Mouse (Mus musculus): ENCODE results near the gene Trp53tg5.
A peak's percentile ranks its signal among the peaks of the same experiment; 100 is the strongest.

Gene Trp53tg5

DNA sequence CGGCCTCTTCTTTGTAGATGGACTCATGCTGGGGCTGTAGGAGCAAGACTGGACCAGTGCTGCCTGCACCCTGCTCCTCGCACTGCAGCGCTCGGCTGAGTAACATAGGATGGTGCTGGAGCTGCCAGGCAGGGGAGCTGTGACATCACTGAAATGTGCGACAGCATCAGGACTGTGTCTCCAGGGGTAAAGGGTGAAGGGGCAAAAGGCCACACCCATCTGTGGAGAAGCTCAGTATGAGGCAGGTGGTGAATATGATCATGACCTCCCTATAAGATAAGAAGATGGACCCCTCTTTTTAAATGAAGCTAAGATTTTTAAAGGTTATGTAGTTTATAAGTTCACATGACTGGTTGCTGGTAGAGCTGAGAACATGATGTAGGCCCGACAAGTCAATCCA, at the start of gene Trp53tg5:
Gene Trp53tg5, minus strand, starts transcription at position 101 of the 400 bp plus-strand sequence.
- DNase-seq (ENCODE audit: extremely low read depth, insufficient read length, low spot score): no peak

DNA sequence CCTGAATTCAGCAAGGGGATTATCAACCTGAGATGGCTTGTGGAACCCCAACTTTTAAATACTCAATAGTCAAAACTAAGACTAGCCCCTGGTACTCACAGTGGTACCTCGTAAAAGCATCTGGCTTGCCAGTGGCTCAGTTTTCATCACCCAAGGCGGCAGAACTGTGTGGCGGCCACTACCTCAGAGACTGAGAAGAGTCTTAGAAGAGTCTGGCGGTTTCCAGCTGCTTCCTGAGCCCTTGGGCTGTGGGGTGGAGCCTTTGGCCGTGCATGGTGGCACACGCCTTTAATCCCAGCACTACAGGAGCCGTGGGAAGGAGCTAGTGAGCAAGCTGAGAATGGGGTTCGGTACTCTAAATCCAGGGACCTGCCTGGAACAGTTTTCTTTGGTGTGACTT, 48.8 kb upstream of the Trp53tg5 start:
- peak; percentile 63 for DNase-seq (ENCODE audit: extremely low read depth, insufficient read length, low spot score)

DNA sequence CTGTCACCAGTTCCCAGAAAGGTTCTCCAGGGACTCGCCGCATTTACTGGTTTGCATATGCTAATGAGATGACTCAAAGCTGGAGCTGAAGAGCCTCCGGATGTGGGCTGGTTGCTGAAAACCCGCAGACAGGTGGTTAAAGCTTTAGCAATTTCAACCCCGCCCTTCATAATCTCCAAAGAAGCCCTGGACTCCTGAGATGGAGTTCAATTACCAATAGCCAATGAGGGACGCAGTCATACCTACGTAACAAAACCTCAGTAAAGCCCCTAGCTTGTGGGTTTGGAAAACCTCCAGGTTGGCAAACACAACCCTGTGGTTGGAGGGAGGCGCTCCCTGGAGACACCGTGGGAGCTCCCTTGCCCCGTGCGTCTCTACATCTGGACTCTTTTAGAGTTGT, 48.3 kb upstream of the Trp53tg5 start:
- DNase-seq (ENCODE audit: extremely low read depth, insufficient read length, low spot score): peak; percentile 87

DNA sequence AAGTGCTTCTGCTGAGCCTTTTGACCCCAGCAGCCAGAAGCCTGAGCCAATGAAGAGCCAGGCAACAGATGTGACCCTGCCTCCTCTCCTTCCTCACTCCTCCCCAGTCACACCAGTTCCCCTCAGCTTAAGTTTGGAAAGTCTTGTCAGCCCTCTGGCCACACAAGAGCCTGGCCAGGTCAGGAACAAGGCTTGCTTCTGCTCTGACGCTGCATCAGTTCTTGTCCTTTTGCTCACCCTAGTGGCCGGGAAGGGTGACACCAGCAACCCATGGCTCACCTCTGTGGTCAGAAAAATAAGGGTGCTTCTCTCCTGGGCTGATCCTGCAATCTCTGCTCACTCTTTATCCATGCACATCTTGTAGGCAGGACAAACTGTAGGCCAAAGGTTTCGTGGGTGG, 47.3 kb upstream of the Trp53tg5 start:
- DNase-seq (ENCODE audit: extremely low read depth, insufficient read length, low spot score): peak; percentile 67

DNA sequence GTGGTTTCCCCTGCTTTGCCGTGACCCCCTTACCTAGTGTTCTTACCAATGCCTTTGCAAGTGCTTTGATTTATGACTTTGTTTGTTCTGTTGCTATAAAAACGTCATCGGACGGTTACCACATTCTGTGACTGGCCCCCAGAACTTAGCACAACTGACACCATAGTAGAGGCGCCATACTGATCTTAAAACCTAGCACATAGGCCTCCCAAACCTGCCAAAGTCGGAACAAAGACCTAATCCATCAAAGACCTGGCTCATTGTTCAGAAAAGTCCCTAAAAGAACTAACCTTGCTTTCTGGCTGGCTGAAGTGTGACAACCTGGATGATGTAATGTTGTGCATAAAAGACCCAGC, 45.6 kb upstream of the Trp53tg5 start:
- no peak for DNase-seq (ENCODE audit: extremely low read depth, insufficient read length, low spot score)

DNA sequence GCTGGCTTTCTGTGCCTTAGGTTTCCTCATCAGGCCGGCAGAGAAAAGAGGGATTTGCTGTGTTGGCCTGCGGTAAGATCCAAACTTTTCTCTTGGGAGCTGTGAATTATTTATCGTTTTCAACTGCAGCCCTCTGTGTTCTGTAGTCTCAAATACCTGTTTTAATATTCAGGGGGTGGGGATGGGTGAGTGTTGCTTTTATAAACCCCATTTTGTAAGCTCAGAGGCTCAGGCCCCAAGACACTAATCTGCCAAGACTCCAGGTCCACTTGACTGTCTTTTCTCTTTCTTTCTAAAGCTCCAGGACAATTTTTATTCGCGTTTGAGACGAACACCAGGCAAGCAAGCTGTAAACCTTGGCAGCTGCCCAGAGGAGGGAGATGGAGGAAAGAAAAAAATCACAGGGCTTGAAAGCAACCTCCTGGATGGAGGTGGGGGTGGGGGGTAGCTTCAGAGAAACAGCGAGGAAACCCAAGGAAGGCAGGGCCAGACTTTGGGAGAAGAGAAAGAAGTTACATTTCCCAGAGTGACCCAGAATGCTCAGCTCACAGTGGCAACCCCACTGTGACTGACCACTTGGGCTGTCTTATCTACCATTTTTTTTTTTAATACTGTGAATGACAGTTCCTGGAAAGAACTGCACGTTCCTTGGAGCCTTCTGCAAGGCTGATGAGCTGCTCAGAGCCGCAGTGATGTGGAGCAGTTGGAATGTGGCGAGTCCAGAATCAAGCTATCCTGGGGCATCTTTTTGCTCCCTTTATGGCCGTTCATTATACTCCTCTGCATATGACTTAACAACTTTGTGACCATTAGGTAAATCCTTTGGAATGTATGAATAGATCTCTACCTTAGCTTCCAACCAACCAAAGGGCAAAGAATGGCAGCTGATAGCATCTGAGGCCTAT, 45.0 kb upstream of the Trp53tg5 start:
- DNase-seq (ENCODE audit: extremely low read depth, insufficient read length, low spot score): no peak

DNA sequence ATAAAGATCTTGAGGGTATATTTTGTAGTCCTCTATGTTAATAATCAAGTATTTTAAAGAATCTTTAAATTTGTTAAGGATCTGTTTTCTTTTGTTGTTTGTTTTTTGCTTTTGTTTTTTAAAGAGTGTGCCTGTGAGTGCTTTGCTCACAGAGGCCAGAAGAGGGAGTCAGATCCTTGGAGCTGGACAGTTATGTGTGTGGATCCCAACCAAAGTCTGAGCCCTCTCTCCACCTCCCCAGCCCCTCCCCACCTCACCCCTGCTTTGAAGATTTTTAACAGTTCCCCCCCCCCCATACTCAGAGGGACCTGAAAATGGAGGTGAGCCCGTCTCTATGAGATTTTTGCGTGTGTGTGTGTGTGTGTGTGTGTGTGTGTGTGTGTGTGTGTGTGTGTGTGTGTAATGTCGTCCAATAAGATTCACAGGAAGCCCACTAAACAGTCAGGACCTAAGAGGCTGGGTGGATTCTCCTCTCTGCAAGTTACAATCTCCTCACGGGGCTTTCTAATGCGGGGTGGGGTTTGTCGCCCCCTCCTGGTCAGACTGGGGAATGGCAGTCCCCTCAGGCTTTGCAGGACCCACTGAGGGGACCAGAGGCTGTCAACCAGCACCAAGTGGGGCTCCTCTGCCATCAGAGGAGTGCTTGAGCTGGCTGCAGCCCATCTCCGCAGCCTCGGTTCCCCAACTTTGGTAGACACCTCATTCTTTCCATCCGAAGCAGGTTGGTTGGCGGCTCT, 44.1 kb upstream of the Trp53tg5 start:
- peak; percentile 61 for DNase-seq (ENCODE audit: extremely low read depth, insufficient read length, low spot score)

DNA sequence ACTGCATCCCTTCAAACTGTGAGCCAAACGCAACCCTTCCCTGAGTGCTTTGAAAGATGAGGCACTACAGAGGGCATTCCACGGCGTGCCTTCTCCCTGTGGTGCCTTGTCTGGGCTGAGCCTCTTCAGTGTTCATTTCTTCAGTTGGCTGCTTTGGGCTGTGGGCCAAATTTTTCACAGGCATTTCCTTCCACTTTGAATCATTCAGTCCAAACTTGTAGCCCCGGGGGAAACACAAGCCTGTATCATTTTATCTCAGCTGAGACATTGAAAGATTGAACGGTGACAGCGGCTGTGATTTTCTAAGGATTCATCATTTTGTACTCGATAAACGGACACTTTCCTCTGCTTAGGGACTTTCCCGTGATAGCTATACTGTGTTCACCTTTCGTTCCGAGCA, 43.1 kb upstream of the Trp53tg5 start:
- DNase-seq (ENCODE audit: extremely low read depth, insufficient read length, low spot score): no peak

DNA sequence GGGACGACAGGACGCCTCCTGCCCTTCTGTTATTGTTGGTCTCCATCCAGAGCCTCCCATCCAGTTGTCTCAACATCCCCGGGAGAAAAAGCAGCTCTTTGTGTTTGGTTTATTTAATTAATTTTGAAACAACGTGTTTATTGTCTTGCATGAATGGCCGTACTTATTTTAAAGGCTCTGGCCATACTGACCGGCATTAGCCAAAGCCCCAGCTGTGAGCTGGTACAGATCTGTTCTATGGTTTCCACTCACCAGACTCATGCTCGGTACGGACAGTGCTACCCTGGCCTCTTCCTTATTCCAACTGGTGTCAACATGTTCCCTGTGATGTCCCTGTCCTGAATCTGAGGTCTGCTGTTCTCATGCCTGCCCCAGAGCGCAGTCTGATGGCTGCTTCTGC, 42.4 kb upstream of the Trp53tg5 start:
- no peak for DNase-seq (ENCODE audit: extremely low read depth, insufficient read length, low spot score)

DNA sequence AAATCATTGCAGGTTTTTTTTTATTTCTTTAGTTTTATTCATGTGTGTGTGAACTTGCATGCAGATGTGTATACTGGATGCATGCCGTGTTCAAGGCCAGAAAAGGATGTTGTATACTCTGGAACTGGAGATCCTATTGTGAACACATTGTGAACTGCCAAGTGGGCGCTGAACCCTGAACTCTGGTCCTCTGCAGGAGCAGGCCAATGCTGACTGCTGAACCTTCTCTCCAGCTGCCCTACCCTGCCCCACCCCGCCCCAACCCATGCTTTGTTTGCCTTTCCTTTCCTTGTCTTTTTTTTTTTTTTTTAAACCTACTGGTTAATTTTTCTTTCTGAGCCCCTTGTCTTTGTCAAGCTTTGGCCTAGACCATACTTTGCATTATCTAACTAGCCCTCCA, 41.4 kb upstream of the Trp53tg5 start:
- DNase-seq (ENCODE audit: extremely low read depth, insufficient read length, low spot score): no peak

DNA sequence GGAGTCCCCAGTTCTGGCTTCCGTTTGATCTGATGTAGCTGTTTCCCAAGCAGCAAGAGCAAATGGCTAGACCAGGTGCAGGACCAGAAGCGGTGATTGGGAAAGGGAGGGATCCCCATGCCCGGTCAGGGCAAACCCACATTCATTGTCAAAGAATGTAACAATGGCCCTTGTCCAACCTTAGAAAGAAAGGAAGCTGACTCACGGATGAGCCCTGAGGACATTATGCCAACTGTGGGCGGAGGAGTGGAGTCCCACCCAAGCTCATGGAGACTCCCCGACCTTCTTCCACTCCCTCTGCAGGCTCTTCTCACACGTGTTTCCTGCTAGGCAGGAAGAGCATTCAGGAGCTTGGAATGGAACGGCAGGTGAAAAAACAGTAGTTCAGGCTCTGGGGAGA, 39.9 kb upstream of the Trp53tg5 start:
- DNase-seq (ENCODE audit: extremely low read depth, insufficient read length, low spot score): peak; percentile 76

DNA sequence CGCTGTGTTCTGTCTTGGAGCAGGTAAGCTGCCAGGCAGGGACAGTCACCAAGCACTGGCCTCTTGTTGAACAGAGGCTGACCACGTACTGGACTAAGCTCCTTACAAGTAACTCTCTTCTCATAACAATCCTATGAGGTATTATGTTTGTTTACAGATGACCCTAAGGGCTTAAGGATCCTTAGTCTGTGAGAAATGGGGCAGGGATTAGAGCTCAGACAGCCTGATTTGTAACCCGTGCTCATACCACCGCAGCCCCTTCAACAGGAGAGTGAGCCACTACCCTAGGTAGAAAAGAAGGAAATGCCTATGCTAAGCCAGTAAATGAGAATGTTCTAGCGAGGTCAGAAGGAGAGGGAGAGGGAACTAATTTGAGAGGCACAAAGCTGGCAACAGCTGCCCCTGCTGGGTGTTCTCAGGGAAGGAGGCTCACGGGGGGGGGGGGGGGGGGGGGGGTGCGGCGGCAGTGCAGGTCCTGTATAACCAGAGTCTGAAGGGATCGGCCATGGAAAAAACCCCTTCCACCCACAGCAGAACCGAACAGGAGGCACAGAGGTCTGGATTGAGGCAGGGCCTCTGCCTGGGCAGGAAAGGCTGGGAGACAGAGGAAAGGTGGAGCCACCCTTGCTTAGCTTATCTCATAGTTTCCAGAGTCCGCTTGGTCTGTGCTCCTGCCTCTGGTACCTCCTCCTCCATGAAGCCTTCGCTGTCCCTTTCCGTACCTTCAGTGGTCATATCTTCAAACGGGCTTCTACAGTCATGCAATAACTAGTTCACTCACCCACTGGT, 38.8 kb upstream of the Trp53tg5 start:
- DNase-seq (ENCODE audit: extremely low read depth, insufficient read length, low spot score): no peak

DNA sequence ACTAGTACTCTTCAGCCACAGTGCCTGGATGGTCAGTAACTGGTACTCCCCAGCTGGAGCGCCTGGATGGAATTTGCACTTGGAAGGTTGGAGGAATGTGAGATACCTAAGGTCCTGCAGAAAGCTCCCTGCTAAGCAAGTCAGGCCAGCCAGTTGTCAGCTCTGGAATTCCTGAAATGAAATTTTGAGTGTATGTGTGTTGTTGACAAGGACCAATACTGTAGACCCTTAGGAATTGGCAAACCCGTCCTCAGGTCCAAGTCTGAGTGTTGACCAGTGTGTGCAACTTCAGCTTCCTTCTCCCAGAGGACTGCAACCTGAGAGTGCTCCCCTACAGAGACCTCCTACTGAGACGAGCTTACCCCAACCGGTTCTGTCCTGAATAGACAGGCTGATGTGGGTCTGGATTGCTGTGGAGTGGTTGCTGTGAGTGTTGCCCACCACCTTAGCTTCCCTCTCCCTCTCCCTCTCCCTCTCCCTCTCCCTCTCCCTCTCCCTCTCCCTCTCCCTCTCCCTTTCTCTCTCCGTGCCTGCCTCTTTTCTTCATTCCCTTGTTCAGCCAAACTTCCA, 37.2 kb upstream of the Trp53tg5 start:
- DNase-seq (ENCODE audit: extremely low read depth, insufficient read length, low spot score): no peak

DNA sequence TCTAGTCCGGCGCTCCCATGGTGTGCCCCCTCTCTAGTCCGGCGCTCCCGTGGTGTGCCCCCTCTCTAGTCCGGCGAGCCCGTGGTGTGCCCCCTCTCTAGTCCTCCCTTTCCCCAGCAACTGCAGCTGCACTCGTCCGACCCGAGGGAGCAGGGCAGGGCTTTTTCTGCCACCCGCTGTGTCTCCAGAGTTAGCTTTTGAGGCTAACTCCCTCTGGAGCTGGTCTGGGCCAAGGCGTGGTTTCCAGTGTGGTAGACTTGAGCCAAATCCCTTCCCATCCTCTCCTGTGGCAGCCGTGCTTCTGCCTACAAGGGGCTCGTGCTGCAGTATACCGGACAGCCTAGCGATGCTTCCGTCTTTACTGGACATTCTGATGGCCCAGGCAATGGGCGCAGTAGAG, 34.3 kb upstream of the Trp53tg5 start:
- DNase-seq (ENCODE audit: extremely low read depth, insufficient read length, low spot score): no peak

DNA sequence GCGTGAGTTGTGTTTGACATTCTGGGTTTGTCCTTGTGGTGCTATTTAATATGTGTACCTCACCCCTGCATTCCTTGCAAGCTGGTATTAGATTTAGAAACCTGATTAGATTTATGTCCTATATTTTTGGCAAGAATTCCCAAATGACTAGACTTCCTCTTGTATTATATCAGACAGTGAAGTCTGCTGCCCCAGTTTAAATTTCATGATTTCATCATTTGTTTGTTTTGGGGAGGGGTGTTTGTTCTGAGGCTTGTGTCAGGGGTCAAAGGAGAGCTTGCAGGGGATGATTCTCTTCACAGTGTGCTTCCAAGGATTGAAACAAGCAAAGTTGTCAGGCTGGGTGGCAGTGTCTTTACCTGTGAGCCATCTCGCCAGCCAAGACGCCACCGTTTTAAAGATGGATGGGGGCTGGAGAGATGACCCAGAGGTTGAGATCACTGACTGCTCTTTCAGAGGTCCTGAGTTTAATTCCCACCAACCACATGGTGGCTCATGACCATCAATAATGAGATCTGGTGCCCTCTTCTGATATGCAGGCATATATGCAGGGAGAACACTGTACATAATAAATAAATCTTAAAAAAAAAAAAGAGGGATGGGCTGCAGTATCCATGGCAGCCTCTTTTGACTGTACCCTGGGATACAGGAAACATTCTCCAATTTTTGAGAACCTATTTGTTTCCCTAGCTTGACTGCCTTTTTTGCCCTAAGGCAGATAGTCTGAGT, 32.3 kb upstream of the Trp53tg5 start:
- no peak for DNase-seq (ENCODE audit: extremely low read depth, insufficient read length, low spot score)

DNA sequence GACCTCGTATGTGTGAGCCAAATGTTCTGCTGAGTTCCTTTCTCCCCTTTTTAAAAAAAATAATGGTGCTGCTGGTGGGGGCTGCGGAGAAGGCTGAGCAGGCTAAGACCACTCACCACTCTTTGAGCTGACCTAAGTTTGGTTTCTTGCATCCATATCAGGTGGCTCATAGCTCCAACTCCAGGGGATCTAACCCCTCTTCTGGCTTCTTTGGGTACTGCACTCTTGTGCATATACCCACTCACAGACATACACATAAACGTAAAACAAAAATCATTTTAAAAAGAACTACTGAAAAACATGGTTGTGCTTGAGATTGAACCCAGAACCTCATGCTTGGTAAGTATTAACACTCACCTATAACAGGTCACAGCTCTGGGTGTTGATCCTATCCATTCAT, 31.4 kb upstream of the Trp53tg5 start:
- DNase-seq (ENCODE audit: extremely low read depth, insufficient read length, low spot score): no peak

DNA sequence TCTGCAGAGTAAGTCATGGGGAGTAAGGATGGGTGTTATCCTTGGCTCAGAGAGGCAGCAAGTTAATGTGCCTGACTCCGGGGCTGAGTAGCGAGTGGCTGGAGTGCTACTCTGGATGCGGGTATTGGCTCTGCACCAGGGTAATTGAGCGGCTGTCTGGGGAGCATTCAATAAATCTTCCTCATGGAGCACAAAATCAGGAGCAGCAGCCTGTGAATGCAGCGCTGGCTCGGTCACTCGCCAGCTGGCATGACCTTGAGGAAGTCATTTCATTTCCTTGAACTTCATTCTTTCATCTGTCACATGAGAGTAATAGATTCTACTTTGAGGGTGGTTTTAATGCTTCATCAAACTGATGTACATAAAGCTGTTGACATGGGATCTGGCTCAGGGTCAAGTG, 27.0 kb upstream of the Trp53tg5 start:
- DNase-seq (ENCODE audit: extremely low read depth, insufficient read length, low spot score): no peak

DNA sequence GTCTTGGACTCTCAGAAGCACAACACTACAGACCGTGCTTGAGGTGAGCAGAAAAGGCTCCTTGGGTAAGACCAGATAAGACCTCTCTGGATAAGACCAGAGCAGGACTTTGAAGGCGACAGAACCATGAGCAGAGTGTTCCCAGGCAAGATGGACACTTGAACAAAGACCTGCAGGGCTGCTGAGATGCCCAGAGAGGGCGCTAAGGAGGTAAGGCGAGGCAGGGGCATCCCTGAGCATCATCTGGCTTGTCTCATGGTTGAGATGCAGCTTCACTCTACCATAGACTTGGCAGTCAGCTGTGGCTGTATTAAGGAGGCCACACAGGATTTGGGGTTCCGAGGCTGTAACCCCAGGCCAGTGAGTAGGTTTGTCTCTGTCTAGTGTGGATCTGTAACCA, 25.8 kb upstream of the Trp53tg5 start:
- DNase-seq (ENCODE audit: extremely low read depth, insufficient read length, low spot score): no peak

DNA sequence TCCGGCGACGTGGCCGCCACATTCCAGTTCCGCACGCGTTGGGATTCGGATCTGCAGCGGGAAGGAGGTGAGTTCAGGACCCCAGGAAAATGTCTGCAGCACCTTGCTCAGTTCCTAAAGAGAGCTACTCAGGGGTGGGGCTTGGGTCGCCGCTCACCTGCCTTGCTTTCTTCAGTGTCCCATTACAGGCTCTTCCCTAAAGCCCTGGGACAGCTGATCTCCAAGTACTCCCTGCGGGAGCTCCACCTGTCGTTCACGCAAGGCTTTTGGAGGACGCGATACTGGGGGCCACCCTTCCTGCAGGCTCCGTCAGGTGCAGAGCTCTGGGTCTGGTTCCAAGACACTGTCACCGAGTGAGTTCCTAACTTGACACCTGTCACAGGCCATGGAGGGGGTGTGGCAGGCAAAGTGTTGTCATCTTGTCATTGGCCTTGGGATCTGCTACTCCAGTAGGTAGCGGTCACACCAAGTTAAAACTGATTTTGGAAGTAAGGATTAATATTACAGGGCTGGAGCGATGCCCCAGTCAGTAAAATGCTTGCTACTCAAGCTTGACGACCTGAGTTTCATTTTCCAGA, 24.3 kb upstream of the Trp53tg5 start:
- no peak for DNase-seq (ENCODE audit: extremely low read depth, insufficient read length, low spot score)

All from 3134 (cell line).